Mouse (Mus musculus) CH12.LX (cell line): ENCODE measurements around the gene Msmb.
A peak's percentile ranks its signal among the peaks of the same experiment; 100 is the strongest.

Source experiments
- CHD2 ChIP-seq: IDR thresholded peaks from 2 replicates; pipeline ENCODE4 v1.6.1; 2011; ENCODE audit warnings: low read length, improper control_type of control experiment
- CTCF ChIP-seq, 2 experiments: IDR thresholded peaks in 1 of 2; conservative IDR thresholded peaks in 1 of 2; 2 replicates each; pipeline ENCODE4 v1.5.1; 2011 to 2012; ENCODE audit warnings: low read depth in 2 of 2, low read length in 2 of 2, improper control_type of control experiment in 1 of 2, inconsistent platforms in 1 of 2, mild to moderate bottlenecking in 1 of 2, moderate library complexity in 1 of 2
- E2F4 ChIP-seq: IDR thresholded peaks from 2 replicates; pipeline ENCODE4 v1.6.1; 2011; ENCODE audit warnings: low read depth, low read length, improper control_type of control experiment; ENCODE audit not compliant: insufficient replicate concordance
- EP300 ChIP-seq: IDR thresholded peaks from 2 replicates; pipeline ENCODE4 v1.6.1; 2011; ENCODE audit warnings: low read length, improper control_type of control experiment
- HCFC1 ChIP-seq: IDR thresholded peaks from 2 replicates; pipeline ENCODE4 v1.6.1; 2012; ENCODE audit warnings: low read depth, mild to moderate bottlenecking, inconsistent platforms, low read length, improper control_type of control experiment
- MAFK ChIP-seq: IDR thresholded peaks from 2 replicates; pipeline ENCODE4 v1.6.1; 2011; ENCODE audit warnings: low read length, improper control_type of control experiment; ENCODE audit not compliant: insufficient replicate concordance
- MAX ChIP-seq: IDR thresholded peaks from 2 replicates; pipeline ENCODE4 v1.6.1; 2011; ENCODE audit warnings: low read length, improper control_type of control experiment
- MEF2A ChIP-seq: IDR thresholded peaks from 2 replicates; pipeline ENCODE4 v1.6.1; 2014; ENCODE audit warnings: low read depth, mild to moderate bottlenecking, inconsistent platforms, low read length, improper control_type of control experiment, borderline replicate concordance
- MXI1 ChIP-seq: IDR thresholded peaks from 2 replicates; pipeline ENCODE4 v1.6.1; 2011; ENCODE audit warnings: mild to moderate bottlenecking, low read depth, low read length, improper control_type of control experiment
- MYC ChIP-seq: IDR thresholded peaks from 2 replicates; pipeline ENCODE4 v1.6.1; 2011; ENCODE audit warnings: low read depth, mild to moderate bottlenecking, improper control_type of control experiment, low read length
- NELFE ChIP-seq: IDR thresholded peaks from 2 replicates; pipeline ENCODE4 v1.6.1; 2011; ENCODE audit warnings: low read depth, low read length, improper control_type of control experiment
- POLR2A ChIP-seq: IDR thresholded peaks from 2 replicates; pipeline ENCODE4 v1.6.1; 2011; ENCODE audit warnings: low read depth, mild to moderate bottlenecking, improper control_type of control experiment, low read length
- RAD21 ChIP-seq: IDR thresholded peaks from 2 replicates; pipeline ENCODE4 v1.6.1; 2011; ENCODE audit warnings: low read depth, mild to moderate bottlenecking, low read length, improper control_type of control experiment, moderate library complexity
- ZC3H11A ChIP-seq: IDR thresholded peaks from 2 replicates; pipeline ENCODE4 v1.6.1; 2012; ENCODE audit warnings: low read depth, mild to moderate bottlenecking, inconsistent platforms, low read length, improper control_type of control experiment

DNA sequence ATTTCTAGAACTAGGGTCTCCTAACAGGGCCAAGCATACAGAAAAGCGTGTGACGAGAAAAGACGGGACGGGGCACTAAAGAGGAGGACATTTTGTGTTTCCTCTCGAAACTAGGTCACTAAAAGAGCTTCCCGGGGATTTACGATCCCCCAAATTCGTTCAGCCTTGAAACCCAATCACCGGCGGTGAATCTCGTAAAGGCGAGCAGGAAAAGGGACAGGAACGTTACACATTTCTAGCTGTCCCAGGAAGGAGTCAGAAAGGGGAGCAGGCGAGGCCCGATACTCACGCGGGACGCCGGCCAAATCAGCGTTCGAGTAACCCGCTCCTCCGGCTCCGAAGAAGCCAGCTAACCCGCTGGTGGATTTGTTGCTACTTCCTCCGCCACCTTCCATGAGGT, 59.5 kb downstream of the Msmb start:
- TF ChIP-seq POLR2A (no peak), MAX (peak; percentile 63; the same call in 1 of the 2 replicates), CTCF (conservative IDR thresholded peaks at IDR 0.05 in 1 of 2, IDR thresholded peaks at IDR 0.05 in 1 of 2; ENCODE audit: low read depth in 2 of 2, low read length in 2 of 2) (no peak), ZC3H11A (no peak), MXI1 (peak; percentile 86; the same call in 1 of the 2 replicates), EP300 (no peak), CHD2 (no peak), E2F4 (no peak), NELFE (no peak), MAFK (no peak), HCFC1 (no peak), MYC (0 out of 2 replicates have a peak, but pooled peaks have one; percentile 73), MEF2A (no peak), RAD21 (no peak)
